ENCODE assay signal across 8 mouse cellular contexts in genomic region chr9:66834318-66835096, GRCm38 (mm10). TPM values are rescaled to one million over a fixed set of nuclear protein-coding genes. Genes with fewer than 3 reads are reported as not detected.
A peak's percentile ranks its signal among the peaks of the same experiment; 100 is the strongest.
DNase-seq lines count a peak whose midpoint lies in the region; ATAC-seq lines count a peak whose summit lies in the region.

Gene Aph1c, minus strand, starts transcription at chr9:66834726.

- peak; percentile 99 for DNase-seq in adrenal gland, adult (ENCODE audit: inconsistent age in 2 of 2, low spot score in 1 of 2)
- DNase-seq in embryo, embryonic 10.5 days (ENCODE audit: low spot score), result peak; percentile 100
- DNase-seq in gastrocnemius, postnatal 14 days, result peak; percentile 99
- peak; percentile 98 to 99 for DNase-seq in left cerebral cortex, postnatal 10 days (ENCODE audit: extremely low spot score in 1 of 2, low spot score in 2 of 2)
- DNase-seq in right cerebral cortex, postnatal 25 days, result peak; percentile 98
- peak; percentile 98 for DNase-seq in urinary bladder, postnatal 4 days (ENCODE audit: low spot score in 2 of 2)

- intact Hi-C loops in gastrocnemius, postnatal 14 days (cut with DNase I; ENCODE audit: low total_unique reads), result loop anchor here (5.0 kb wide), 1 partner anchor 108 kb away; no protein-coding TSS in a partner anchor
- intact Hi-C loops in left cerebral cortex, postnatal 10 days (cut with DNase I), result no loop called here

- ATAC-seq in inflammation-experienced regulatory T-cells, adult 6 months, result peak; percentile 99
- peak; percentile 97 for ATAC-seq in megakaryocyte-erythroid progenitor cell, adult 5-6 weeks (replicated peaks; ENCODE audit: low FRiP score, low TSS enrichment, poor library complexity, severe bottlenecking)

RNA-seq across cellular contexts. Expression of gene Aph1c, which starts in this region (rescaled TPM):
- 1 to 10 TPM in 1 of 2 experiments, under 1 TPM in 1; 0.92 to 1.2 TPM for total RNA-seq in gastrocnemius, postnatal 14 days (2021)
- polyA plus RNA-seq in inflammation-experienced regulatory T-cells, adult 6 months (2017; shearing (Covaris generic)), result under 1 TPM; 0.74 to 0.96 (median 0.93) TPM
- total RNA-seq in left cerebral cortex, postnatal 10 days (2021), result 1 to 10 TPM; 4.7 to 6.2 TPM
- total RNA-seq in megakaryocyte-erythroid progenitor cell, adult 5-6 weeks (2014; fragmentation: Nextera tagmentation), result 1.8 TPM in 1 of 2 replicates, not detected in the other
- 0.50 and 0.80 TPM in 2 replicates for total RNA-seq in megakaryocyte-erythroid progenitor cell, adult 5-6 weeks (2017)

Comparison
In these comparisons a context has a peak if more than half of its experiments do, and no peak if none do; other contexts are left out.
1. Peak in every context shown above with its lines: DNase-seq and ATAC-seq.
2. Peak in ATAC-seq in inflammation-experienced regulatory T-cells, adult 6 months; RNA of the gene not detected or under 1 TPM.